Mouse (Mus musculus): Measurements from ENCODE around the gene Fgfr4.

Gene Fgfr4

GRCm38 (mm10) chr13:55152621-55153415 is at the start of gene Fgfr4:
Gene Fgfr4 (plus strand): TSS chr13:55152640.
- DNase-seq, result peak; percentile 62

GRCm38 (mm10) chr13:55103351-55103750 is 49.1 kb upstream of the Fgfr4 start:
- DNase-seq, result no peak

- peak; percentile 98 for DNase-seq
Observed at GRCm38 (mm10) chr13:55105045-55105952, 47.1 kb upstream of the Fgfr4 start, which contains the start of gene Zfp346. Gene Zfp346 (plus strand): TSS chr13:55105311.

- no peak for DNase-seq
Observed at GRCm38 (mm10) chr13:55105953-55106691, 46.3 kb upstream of the Fgfr4 start.

- no peak for DNase-seq
Observed at GRCm38 (mm10) chr13:55107116-55107515, 45.3 kb upstream of the Fgfr4 start.

- DNase-seq, result no peak
Observed at GRCm38 (mm10) chr13:55107694-55108093, 44.7 kb upstream of the Fgfr4 start.

GRCm38 (mm10) chr13:55114375-55114774 is 38.1 kb upstream of the Fgfr4 start:
- DNase-seq, result no peak

- DNase-seq, result no peak
Observed at GRCm38 (mm10) chr13:55124903-55125302, 27.5 kb upstream of the Fgfr4 start.

- DNase-seq, result no peak
Observed at GRCm38 (mm10) chr13:55133448-55133847, 19.0 kb upstream of the Fgfr4 start, which contains the start of gene Gm17617. Gene Gm17617 (minus strand): TSS chr13:55133548.

GRCm38 (mm10) chr13:55135382-55135781 is 17.1 kb upstream of the Fgfr4 start:
- DNase-seq, result peak; percentile 16

GRCm38 (mm10) chr13:55140271-55140670 is 12.2 kb upstream of the Fgfr4 start:
- DNase-seq, result no peak

GRCm38 (mm10) chr13:55153951-55154350 is 1.5 kb downstream of the Fgfr4 start:
- DNase-seq, result no peak

- no peak for DNase-seq
Observed at GRCm38 (mm10) chr13:55162365-55162764, 9.9 kb downstream of the Fgfr4 start.

- peak; percentile 67 for DNase-seq
Observed at GRCm38 (mm10) chr13:55163553-55163952, 11.1 kb downstream of the Fgfr4 start.

- no peak for DNase-seq
Observed at GRCm38 (mm10) chr13:55165831-55166339, 13.4 kb downstream of the Fgfr4 start.

- DNase-seq, result no peak
Observed at GRCm38 (mm10) chr13:55166806-55167725, 14.6 kb downstream of the Fgfr4 start.

GRCm38 (mm10) chr13:55167798-55168197 is 15.4 kb downstream of the Fgfr4 start:
- no peak for DNase-seq

- no peak for DNase-seq
Observed at GRCm38 (mm10) chr13:55168255-55168654, 15.8 kb downstream of the Fgfr4 start.

GRCm38 (mm10) chr13:55168958-55169369 is 16.5 kb downstream of the Fgfr4 start:
- DNase-seq, result peak; percentile 68

GRCm38 (mm10) chr13:55171517-55172335 is 19.3 kb downstream of the Fgfr4 start:
- peak; percentile 60 for DNase-seq
